Mouse (Mus musculus) adrenal gland, postnatal 14 days (tissue): ENCODE measurements around the gene Mrpl38. TPM values are rescaled to one million over a fixed set of nuclear protein-coding genes. Genes with fewer than 3 reads are reported as not detected.

ENCODE experiments used
- DNase-seq: peaks from one replicate; pipeline ENCODE4 v3.0.0; 2021; ENCODE audit warnings: mixed read lengths
- long read RNA-seq, 2 experiments: library from polyadenylated mRNA; stranded (forward); transcript quantifications; one replicate each; pipeline ENCODE4 v2.0.0; 2021
- total RNA-seq: library from RNA; stranded (reverse); gene quantifications from 2 replicates; pipeline ENCODE4 v1.2.3, GENCODE M21; 2021

Mrpl38 gene
- total RNA-seq = 90.7 and 95.0 TPM in 2 replicates
- long read RNA-seq, experiment 1, transcript Mrpl38-205 (8 exons, 1,403 nt) = minor isoform, 5 of 144 reads
- long read RNA-seq, experiment 1, transcript Mrpl38-201 (9 exons, 1,411 nt) = major isoform, 121 of 144 reads
- long read RNA-seq, experiment 1, partial matches to known transcripts = 2 of 144 reads
- long read RNA-seq, experiment 1, other reads (novel, unspliced or antisense) = 16 of 144 reads
- long read RNA-seq, experiment 2, transcript Mrpl38-205 (8 exons, 1,403 nt) = minor isoform, 7 of 125 reads
- long read RNA-seq, experiment 2, transcript Mrpl38-201 (9 exons, 1,411 nt) = major isoform, 94 of 125 reads
- long read RNA-seq, experiment 2, partial matches to known transcripts = 10 of 125 reads
- long read RNA-seq, experiment 2, other reads (novel, unspliced or antisense) = 13 of 125 reads

DNA sequence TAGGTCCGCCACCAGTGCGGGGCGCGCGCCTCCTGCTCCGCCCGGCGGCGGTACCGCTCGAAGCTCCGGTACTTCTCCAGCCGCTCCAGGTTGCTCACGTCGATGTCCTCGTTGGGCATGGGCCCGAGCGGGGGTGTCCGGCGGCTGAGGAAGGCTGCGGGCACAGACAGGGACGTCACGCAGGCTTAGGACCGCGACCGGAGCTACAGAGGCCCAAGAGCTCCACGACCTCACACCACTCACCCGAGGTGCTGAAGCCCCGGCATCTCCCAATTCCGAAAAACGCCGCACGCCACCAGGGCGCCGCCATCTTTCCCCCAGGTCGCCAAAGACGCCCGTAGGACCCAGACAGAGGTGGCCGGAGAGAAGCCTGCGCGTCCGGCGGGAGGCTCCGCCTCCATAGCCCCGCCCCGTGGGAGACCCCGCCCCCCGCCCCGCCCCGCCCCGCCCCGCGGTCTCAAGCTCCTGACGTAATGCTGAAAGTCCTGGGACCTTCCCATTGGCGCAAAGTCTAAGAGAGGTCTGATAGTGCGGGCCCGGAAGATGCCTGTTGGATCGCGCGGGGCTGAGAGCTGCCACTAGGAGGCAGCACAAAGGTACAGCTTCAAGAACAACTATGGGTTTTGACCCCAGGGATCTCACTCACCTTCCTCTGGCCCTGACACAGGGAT, at the start of gene Mrpl38:
Mrpl38 (minus strand) TSS at position 401 of the 671 bp plus-strand sequence.
- DNase-seq = peak; percentile 92

- DNase-seq = no peak
Measured at GRCm38 (mm10) chr11:116187226-116187930, 48.7 kb upstream of the Mrpl38 start.

DNA sequence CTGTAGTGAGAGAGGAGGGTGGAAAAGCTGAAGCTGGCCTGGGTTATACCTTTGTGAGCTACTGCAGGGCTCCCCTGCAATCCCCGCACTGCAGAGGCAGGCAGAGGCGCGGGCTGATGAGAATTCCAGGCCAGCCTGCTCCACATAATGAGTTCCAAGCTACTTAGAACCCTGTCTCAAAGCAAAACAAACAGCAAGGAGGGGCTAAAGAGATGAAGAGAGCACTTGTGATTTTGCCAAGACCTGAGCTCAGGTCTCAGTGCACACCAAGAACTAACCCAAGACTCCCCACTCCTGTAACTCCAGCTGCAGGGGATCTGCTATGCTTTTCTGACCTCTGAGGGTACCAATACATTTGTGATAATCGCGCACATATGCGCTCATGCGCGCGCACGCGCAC, 47.7 kb upstream of the Mrpl38 start:
- no peak for DNase-seq

DNA sequence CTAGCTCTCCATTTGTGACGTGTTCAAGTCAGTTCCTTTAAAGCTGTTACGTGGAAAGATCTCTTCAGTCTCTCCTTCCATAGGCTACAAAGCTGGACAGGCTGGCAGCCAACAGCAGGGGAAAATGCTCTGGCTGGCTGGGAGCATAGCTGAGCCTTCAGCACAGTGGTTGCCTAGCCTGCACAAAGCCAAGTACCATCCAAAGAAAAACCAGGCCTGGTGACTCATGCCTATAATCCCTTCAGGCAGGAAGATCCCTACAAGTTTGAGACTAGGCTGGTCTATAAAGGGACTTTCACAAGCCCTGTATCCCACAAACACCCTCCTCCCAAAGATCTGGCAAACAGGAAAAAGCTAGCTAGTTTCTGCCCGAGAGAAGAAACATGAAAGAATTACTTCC, 47.2 kb upstream of the Mrpl38 start:
- DNase-seq = no peak

DNA sequence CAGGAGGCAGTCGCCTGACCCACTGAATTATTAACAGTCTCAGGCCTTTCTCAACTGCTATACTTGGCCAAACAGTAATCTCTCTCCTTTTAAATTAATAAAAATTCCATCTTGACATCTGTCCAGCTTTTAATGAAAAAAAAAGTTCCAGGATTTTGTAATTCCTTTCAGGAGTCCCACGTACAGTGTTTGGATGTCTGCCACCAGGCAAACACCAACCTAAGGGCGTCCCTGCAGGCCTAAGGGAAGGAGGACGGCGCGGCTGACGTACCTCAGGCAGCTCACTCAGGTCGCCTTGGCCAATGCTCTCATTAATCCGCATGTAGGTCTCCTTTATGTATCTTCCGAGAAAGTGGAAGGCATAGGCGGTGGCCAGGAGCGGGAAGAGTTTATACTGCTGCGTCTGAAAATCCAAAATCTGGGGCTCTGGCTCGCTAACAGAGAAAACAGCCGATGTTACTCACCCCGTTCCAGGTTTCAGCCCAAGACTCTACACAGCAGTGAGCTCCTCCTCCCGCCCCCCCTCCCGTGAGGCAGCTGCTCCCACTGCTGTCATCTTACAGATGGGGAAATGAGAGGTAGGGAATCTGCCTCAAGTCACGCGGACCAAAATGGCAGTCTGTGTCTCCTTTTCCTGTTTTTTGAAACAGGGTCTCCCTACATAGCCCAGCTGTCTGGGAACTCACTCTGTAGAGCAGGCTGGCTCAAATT, 39.9 kb upstream of the Mrpl38 start:
- DNase-seq = peak; percentile 45

DNA sequence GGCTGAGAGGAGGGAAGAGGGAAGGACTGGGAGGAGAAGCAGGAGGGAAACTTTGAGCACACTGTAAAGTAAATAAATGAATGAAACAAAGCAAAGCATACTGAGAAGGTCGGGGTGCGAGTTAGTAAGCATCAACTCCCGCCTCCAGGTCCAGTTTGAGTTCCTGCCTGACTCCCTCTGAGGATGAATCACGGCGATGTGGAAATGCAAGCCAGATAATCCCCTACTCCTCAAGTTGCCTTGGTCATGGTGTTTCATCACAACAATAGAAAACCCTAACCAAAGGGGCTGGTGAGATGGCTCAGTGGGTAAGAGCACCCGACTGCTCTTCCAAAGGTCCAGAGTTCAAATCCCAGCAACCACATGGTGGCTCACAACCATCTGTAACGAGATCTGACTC, 37.3 kb upstream of the Mrpl38 start:
- peak; percentile 55 for DNase-seq

- peak; percentile 82 for DNase-seq
Measured at GRCm38 (mm10) chr11:116174775-116175448, 36.2 kb upstream of the Mrpl38 start.

DNA sequence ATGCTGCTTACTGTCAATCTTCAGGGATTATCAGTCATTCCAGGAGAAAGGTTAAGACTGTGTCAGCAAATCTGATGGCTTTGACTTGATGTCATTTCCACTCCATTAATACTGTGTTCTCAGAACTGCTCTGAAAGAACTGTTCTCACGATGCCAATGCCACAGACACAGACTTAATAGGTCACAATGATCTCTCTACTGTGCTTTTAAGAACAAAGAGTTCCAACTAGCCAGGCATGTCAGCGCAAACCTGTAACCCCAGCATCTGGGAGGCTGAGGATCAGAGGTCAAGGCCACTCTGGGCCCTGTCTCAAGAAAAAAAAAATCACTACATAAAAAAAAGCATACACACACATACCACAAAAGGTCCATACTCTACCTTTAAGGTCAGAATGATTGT, 33.3 kb upstream of the Mrpl38 start:
- DNase-seq = no peak

DNA sequence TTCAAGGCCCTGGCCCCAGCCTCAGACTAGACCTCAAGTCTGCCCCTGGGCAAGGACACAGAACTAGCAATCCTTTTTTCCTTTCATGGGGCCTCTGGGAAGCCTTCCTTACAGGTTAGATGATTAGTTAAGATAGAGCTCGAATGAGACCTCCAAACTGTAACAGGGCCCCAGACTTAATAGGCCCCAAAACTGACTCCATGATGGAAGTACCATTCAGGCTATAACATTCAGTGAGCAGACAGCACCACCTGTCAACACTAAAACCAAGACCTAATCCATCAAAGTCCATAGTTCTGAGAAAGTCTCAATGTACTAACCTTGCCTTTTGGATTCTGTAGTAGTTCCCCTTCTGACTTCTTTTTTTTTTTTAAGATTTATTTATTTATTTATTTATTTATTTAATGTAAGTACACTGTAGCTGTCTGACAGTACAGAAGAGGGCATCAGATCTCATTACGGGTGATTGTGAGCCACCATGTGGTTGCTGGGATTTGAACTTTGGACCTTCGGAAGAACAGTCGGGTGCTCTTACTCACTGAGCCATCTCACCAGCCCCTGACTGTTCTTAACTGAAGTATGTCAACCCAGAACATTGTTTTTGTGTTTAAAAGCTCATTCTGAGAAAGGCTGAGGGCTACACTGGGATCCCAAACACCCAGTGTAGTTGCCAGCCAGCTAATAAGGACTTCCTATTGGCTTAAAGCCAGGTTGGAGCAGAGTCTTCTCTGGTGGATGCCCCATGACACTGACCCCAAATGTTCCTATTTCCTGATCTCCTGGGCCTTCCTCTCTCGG, 31.5 kb upstream of the Mrpl38 start:
- no peak for DNase-seq

GRCm38 (mm10) chr11:116169214-116169613, 30.5 kb upstream of the Mrpl38 start:
- DNase-seq = no peak

GRCm38 (mm10) chr11:116167884-116168439, 29.3 kb upstream of the Mrpl38 start, which contains the start of gene Fbf1:
TSS of gene Fbf1 (minus strand) at chr11:116168166.
- DNase-seq = peak; percentile 97

DNA sequence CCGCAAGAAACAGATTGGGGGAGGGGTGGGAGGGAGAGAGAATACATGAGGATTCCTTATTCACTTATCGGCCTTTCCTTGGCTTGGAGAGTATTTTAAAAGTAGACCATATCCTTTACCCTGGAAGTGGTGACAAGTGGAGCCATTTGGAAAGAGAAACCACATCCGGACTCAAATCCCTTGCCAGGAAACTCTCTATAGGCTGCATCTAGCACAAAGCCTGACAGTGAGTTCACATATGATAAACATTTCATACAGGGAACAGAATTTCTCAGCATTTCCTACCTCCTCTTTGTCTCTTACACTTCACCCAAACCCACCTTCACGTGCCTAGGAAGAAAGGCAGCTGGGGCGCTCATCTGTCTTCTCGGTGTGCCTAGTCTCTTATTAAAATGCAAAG, 28.6 kb upstream of the Mrpl38 start:
- DNase-seq = no peak

- no peak for DNase-seq
Measured at GRCm38 (mm10) chr11:116163002-116163401, 24.3 kb upstream of the Mrpl38 start.

DNA sequence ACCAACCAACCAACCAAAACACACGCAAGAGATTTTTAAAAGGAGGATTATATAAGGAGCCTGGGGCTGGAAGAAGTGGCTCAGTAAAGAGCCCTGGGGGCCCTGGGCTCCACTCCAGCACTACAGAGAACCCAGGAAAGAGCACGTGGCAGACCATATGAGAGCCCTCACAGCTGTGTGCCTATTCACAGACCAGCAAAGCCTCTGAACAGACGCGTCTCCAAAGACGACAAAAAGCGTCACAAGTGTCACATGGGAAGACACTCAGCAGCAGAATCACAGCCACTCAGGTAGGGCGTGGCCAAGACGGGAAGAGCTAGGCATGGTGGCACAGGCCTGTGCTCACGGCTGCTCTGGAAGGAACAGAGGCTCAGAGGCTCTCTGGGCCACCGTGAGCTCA, 23.5 kb upstream of the Mrpl38 start:
- DNase-seq = no peak

GRCm38 (mm10) chr11:116161312-116161711, 22.6 kb upstream of the Mrpl38 start:
- no peak for DNase-seq

GRCm38 (mm10) chr11:116150960-116151359, 12.3 kb upstream of the Mrpl38 start:
- no peak for DNase-seq

DNA sequence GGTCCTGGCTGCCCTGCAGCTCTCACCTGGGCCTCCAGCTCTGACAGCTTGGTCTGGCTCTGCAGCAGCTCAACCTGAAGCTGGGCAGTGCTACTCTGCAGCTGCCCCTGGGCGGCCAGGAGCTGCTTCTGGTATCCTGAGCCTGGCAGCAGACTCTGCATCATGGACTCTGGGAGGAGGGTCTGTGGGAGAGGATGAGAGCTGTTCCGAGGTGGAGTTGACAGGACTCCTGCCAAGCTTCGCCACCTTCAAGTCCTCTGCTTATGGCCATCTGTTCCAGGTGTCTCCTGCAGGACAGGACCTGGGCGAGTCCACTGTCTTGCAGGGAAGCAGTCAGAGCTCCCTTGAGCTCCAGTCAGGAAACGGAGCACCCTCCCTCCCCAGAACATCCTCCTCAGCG, 10.7 kb upstream of the Mrpl38 start:
- DNase-seq = no peak

- no peak for DNase-seq
Measured at GRCm38 (mm10) chr11:116148761-116149221, 10.1 kb upstream of the Mrpl38 start.

- DNase-seq = peak; percentile 45
Measured at GRCm38 (mm10) chr11:116146294-116146985, 7.8 kb upstream of the Mrpl38 start.
